Mouse (Mus musculus) erythroblast, adult 5-6 weeks (primary cell): ENCODE data around the gene Poc5. TPM values are rescaled to one million over a fixed set of nuclear protein-coding genes. Genes with fewer than 3 reads are reported as not detected.

Experiments
- ATAC-seq: replicated peaks from 2 replicates; pipeline ENCODE4 v1.8.0; 2016; ENCODE audit warnings: moderate number of reproducible peaks, mild to moderate bottlenecking, moderate TSS enrichment, inconsistent platforms; ENCODE audit not compliant: poor library complexity, low FRiP score, severe bottlenecking
- total RNA-seq, 2 experiments: library from RNA; stranded (forward) in 1 of 2; stranded (reverse) in 1 of 2; fragments of 150-400 nt in 1 of 2; fragments of 200-764, 138-1000 nt in 1 of 2; gene quantifications; 2 replicates each; pipeline versions ENCODE4 v1.2.3 to v1.2.4; 2015 to 2017; ENCODE audit warnings: low replicate concordance in 2 of 2

Gene Poc5
- total RNA-seq, 2 experiments from 2014 or later = 4.9 to 19.8 TPM

DNA sequence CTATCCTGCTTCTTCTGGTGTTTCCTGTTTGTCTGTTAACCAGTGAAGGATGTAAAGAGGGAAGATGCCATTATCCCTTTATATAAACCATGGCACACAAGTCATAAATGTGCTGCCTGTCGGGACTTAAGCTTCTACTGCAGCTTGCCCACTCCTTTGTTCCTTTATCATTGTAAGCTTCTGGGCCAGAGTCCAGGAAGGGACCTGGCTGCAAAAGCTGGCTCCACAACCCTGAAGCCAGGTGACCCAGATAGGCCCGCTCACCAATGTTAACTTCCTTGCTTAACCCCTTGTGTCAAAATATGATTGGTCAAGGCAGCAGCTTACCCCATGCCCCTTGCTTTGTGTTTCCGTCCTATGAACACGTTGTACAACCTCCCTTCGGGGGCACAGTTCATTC lies 40.4 kb downstream of the Poc5 start:
- ATAC-seq = no peak

DNA sequence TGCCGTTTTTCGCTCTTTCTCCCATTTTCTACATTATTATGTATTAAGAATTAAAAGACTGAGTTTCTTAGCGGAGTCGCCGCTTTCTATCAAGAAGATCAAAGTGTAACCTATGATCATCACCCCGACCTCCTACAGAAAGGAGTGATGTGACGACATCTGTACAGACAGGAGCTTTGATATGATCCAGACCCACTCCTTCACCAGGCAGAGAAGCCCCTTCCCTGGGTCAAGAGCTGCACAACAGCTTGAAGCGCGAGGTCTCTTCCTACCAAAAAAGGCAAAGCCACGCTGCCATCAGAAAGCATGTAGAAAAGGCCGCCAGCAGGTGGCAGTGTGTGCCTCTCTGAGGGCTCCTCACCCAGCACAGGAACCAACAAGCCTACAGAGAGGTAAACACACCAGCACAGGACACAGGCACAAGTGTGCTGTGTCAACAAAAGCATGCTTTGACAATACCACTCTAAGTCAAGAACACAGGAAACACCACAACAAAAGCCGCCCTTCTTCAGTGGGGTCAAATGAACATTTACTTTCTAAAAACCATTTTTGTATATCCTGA lies 43.6 kb downstream of the Poc5 start:
- peak; percentile 85 for ATAC-seq

GRCm38 (mm10) chr13:96432376-96432811 lies 44.3 kb downstream of the Poc5 start:
- no peak for ATAC-seq

DNA sequence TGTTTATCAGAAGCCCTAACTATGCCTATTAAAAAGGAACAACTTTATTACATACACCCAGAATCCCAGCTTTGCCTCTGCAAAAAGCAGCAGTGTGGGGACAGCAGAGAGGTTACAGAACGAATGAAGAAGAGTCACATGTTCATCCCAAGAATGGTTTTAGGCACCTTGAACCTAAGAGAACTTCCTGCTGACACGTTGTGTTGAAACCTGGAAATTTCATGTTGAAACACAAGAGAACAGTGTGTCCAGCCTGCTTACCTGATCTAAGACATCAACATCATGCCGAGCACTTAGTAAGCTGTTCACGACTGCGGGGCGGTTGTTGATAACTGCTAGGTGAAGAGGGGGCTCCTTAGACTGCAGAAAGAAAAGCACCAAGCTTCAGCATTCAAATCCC lies 44.9 kb downstream of the Poc5 start:
- ATAC-seq = no peak

DNA sequence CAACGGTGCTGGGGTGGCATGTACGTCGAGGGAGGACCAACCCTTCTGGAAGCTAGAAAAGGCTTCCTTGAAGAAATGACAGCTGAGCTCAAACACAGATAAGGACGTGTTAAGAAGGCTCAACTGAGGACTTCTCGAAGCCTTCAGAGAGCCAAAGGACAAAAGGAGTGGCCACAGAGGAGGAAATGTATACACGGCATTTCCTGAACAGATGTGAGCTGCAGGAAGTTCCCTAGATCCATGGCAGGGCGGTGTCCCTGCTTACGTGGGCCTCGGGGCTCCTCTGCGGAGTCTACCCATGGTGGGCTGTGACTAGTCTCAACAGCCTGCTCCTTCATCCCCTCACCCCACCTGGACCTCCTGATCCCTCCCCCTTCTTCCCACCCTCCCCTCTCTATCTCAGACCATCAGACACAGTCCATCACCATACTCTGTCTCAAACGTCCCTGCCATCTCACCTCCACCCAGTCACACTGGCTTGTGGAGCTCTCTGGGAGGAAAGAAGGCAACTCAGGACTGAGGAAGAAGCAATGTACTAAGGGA lies 45.6 kb downstream of the Poc5 start:
- ATAC-seq = no peak

DNA sequence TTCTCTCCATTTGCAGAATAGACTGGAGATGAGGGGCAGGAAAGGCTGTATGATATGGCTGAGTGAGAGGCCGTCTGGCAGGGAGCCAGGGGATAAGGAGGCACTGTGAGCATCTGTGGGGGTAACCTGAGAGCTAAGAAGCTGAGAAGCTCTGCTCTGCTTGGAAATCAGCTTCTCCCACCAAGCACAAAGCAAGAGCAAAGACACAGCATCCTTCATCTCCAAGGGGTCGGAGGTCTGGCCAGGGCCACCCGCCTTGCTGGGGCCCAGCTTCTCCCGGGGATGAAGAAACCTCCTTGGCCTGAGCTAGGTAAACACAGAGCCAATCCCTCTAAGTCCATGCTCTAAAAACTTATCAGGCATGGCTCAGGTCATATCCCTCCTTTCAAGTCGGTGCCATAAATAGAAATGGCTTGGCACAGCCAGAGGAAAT lies 46.8 kb downstream of the Poc5 start:
- no peak for ATAC-seq

DNA sequence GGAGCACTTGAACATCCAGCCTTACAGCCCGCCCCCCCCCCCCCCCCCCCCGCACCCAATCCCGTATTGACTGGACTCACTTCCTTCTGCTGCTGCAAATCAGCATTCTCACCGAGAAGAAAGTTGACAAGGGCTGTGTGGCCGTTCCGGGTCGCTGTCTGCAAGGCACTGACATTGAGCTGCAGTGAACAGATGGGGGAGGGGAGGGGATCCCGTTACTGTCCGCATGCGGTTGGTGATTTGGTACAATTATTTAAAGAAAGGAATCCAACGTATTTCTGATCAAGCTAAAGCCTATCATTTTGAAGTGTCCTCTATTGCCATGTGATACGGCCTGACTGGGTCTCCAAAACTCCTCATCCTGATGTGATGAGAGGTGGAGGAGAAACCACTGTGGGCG lies 47.7 kb downstream of the Poc5 start:
- ATAC-seq = no peak

DNA sequence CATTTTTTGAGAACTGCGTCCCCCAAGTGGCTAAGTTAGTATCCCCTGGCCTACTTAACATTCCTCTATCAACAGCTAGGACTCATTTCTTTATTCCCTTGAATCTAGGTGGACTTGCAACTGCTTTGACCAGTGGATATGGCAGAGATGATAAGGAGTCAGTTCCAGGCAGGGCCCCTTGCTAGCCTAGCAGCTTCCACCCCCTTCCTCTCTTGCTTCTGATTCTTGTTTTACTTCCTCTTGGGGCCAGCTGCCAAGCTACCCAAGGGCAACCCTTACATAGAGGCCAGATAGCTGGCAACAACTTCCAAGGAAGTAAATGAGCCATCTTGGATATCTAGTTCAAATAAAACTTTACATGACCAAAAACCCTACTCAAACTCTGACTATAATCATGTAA lies 48.8 kb downstream of the Poc5 start:
- no peak for ATAC-seq

DNA sequence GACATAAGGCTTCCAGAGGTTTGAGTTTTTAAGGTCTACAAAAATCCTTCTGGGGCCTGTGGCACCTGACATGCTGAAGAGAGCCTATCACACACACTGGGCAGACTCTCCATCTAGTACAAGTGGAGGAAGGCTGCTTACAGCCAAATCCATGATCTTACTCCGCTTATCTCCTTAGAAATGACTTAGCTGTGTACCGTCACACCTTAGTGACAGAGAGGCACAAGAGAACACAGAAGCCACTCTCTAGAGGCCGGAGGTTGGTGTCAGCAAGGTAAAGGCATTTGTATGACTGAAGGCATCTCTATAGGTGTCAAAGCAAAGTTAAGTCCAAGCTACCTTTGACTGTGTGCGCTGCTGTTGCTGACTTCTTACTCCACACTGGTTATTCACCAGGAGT lies 52.3 kb downstream of the Poc5 start:
- no peak for ATAC-seq

DNA sequence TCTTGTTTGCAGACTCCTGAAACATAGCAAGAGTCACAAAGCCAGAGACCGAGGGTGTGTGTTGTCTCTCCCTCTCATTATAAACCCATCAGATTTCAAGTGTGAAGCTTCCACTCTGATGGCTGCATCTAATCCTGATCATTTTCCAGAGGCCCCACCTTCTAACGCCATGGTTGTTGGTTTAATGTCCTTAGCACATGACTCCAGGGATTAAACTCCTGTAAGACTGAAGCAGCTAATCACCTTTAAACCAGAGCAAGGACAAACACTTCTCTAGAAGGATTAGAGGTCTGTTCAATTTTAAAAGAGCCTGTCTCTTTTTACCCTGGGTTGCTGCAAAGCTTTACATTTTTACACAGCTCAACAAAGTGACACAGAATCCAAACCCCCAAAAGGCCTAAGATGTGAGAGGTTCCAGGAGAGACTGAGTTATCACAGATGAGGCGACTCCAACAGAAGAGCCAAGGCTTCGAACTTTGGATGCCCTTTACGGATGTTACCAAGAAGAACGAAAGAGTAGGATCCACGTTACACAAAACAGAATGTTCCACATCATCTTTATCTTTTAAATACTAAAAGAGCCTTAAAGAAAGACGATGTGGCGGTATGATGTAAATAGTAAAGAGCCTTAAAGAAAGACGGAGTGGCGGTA lies 62.2 kb downstream of the Poc5 start:
- ATAC-seq = no peak

- ATAC-seq = no peak
Observed at GRCm38 (mm10) chr13:96450869-96451268, 62.8 kb downstream of the Poc5 start.

- ATAC-seq = no peak
Observed at GRCm38 (mm10) chr13:96451386-96452140, 63.5 kb downstream of the Poc5 start.

- ATAC-seq = no peak
Observed at GRCm38 (mm10) chr13:96452621-96453020, 64.5 kb downstream of the Poc5 start.

- ATAC-seq = no peak
Observed at GRCm38 (mm10) chr13:96454288-96454687, 66.2 kb downstream of the Poc5 start.

GRCm38 (mm10) chr13:96457566-96457965 lies 69.5 kb downstream of the Poc5 start:
- ATAC-seq = no peak

- no peak for ATAC-seq
Observed at GRCm38 (mm10) chr13:96458018-96458417, 69.9 kb downstream of the Poc5 start.

GRCm38 (mm10) chr13:96458606-96459005 lies 70.5 kb downstream of the Poc5 start:
- no peak for ATAC-seq

DNA sequence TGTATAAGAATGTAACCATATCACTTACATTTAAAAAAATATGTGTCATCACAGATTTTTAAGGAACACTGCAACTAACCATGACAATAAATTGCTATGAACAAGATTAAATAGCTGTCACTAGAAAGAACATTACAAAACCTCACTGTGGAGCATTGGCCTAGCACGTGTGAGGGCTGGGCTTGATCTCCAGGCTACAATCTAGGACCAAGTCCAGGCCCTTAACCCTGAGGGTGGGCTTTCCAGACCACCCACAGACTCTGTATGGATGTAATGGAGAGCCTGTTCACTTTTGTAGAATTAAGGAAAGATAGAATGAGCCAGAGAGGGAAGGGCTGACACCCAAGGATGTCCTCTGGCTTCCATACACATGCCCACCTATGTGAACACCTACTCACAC lies 74.5 kb downstream of the Poc5 start:
- ATAC-seq = no peak

GRCm38 (mm10) chr13:96465315-96465714 lies 77.2 kb downstream of the Poc5 start:
- no peak for ATAC-seq
